Mouse (Mus musculus): Measurements from ENCODE around the gene Dtnbp1. TPM values are rescaled to one million over a fixed set of nuclear protein-coding genes. Genes with fewer than 3 reads are reported as not detected.

The Dtnbp1 gene
- polyA plus RNA-seq, 1 experiment from 2014 or later = 84.2 TPM

- H3K4me3 ChIP-seq = no peak overlapping the region
- H3K9me3 ChIP-seq = no peaks in the 10 kb centered on the region
- no peak overlapping the region for H3K27ac ChIP-seq
- no peaks in the 10 kb centered on the region; the same call in 1 of the 2 replicates for H3K4me1 ChIP-seq
- peaks cover 3% of the 10 kb centered on the region; the same call in 1 of the 2 replicates for H3K36me3 ChIP-seq
- 49% methylated on average over 2 of the region's 2 CpGs for WGBS
- H3K27me3 ChIP-seq = no peaks in the 10 kb centered on the region
- ATAC-seq (ENCODE audit: insufficient number of reproducible peaks, insufficient read depth, low FRiP score, low TSS enrichment) = no peak
- no peak overlapping the region for H3K4me2 ChIP-seq (replicated peaks)
- H3K9ac ChIP-seq = no peak overlapping the region
Observed at GRCm38 (mm10) chr13:44977059-44977458, 24.9 kb downstream of the Dtnbp1 start.

GRCm38 (mm10) chr13:44960542-44961291 is 41.2 kb downstream of the Dtnbp1 start:
- Histone ChIP-seq H3K9ac (no peak overlapping the region), H3K4me1 (0 out of 2 replicates have a peak, but pooled peaks cover 4% of the 10 kb centered on the region), H3K4me3 (no peak overlapping the region), H3K36me3 (peaks cover 5% of the 10 kb centered on the region; the same call in 1 of the 2 replicates), H3K9me3 (no peaks in the 10 kb centered on the region), H3K27me3 (no peaks in the 10 kb centered on the region), H3K4me2 (replicated peaks) (no peak overlapping the region), H3K27ac (no peak overlapping the region)
- ATAC-seq (ENCODE audit: insufficient number of reproducible peaks, insufficient read depth, low FRiP score, low TSS enrichment) = no peak
- WGBS = 87% methylated on average over 5 of the region's 5 CpGs

- Histone ChIP-seq H3K4me3 (no peak overlapping the region), H3K27ac (no peak overlapping the region), H3K9me3 (no peaks in the 10 kb centered on the region), H3K4me1 (0 out of 2 replicates have a peak, but pooled peaks cover 9% of the 10 kb centered on the region), H3K27me3 (no peaks in the 10 kb centered on the region), H3K36me3 (no peaks in the 10 kb centered on the region; the same call in 1 of the 2 replicates), H3K9ac (no peak overlapping the region), H3K4me2 (replicated peaks) (no peak overlapping the region)
- WGBS = 81% methylated on average over 8 of the region's 8 CpGs
- no peak for ATAC-seq (ENCODE audit: insufficient number of reproducible peaks, insufficient read depth, low FRiP score, low TSS enrichment)
Observed at GRCm38 (mm10) chr13:44957049-44957448, 44.9 kb downstream of the Dtnbp1 start.

- no peak overlapping the region for H3K9ac ChIP-seq
- ATAC-seq (ENCODE audit: insufficient number of reproducible peaks, insufficient read depth, low FRiP score, low TSS enrichment) = no peak
- WGBS = 87% methylated on average over 6 of the region's 6 CpGs
- no peaks in the 10 kb centered on the region for H3K9me3 ChIP-seq
- H3K4me1 ChIP-seq = 0 out of 2 replicates have a peak, but pooled peaks cover 9% of the 10 kb centered on the region
- no peak overlapping the region for H3K4me3 ChIP-seq
- no peak overlapping the region for H3K27ac ChIP-seq
- no peak overlapping the region for H3K4me2 ChIP-seq (replicated peaks)
- H3K27me3 ChIP-seq = no peaks in the 10 kb centered on the region
- H3K36me3 ChIP-seq = no peaks in the 10 kb centered on the region; the same call in 1 of the 2 replicates
Observed at GRCm38 (mm10) chr13:44955781-44956180, 46.2 kb downstream of the Dtnbp1 start.

- Histone ChIP-seq H3K4me1 (0 out of 2 replicates have a peak, but pooled peaks cover 9% of the 10 kb centered on the region), H3K9ac (no peak overlapping the region), H3K4me2 (replicated peaks) (no peak overlapping the region), H3K36me3 (no peaks in the 10 kb centered on the region), H3K4me3 (no peak overlapping the region), H3K27ac (no peak overlapping the region), H3K9me3 (no peaks in the 10 kb centered on the region), H3K27me3 (no peaks in the 10 kb centered on the region)
- ATAC-seq (ENCODE audit: insufficient number of reproducible peaks, insufficient read depth, low FRiP score, low TSS enrichment) = no peak
- WGBS = 93% methylated on average over 1 of the region's 1 CpGs
Observed at GRCm38 (mm10) chr13:44954232-44954568, 47.7 kb downstream of the Dtnbp1 start.

GRCm38 (mm10) chr13:44953546-44954231 is 48.3 kb downstream of the Dtnbp1 start:
- Histone ChIP-seq H3K9ac (no peak overlapping the region), H3K4me1 (0 out of 2 replicates have a peak, but pooled peaks cover 9% of the 10 kb centered on the region), H3K4me3 (no peak overlapping the region), H3K9me3 (no peaks in the 10 kb centered on the region), H3K4me2 (replicated peaks) (no peak overlapping the region), H3K36me3 (no peaks in the 10 kb centered on the region), H3K27me3 (no peaks in the 10 kb centered on the region), H3K27ac (no peak overlapping the region)
- 82% methylated on average over 8 of the region's 8 CpGs for WGBS
- ATAC-seq (ENCODE audit: insufficient number of reproducible peaks, insufficient read depth, low FRiP score, low TSS enrichment) = no peak

GRCm38 (mm10) chr13:44952393-44953086 is 49.4 kb downstream of the Dtnbp1 start:
- Histone ChIP-seq H3K4me1 (0 out of 2 replicates have a peak, but pooled peaks cover 9% of the 10 kb centered on the region), H3K4me2 (replicated peaks) (no peak overlapping the region), H3K4me3 (no peak overlapping the region), H3K27ac (no peak overlapping the region), H3K36me3 (no peaks in the 10 kb centered on the region), H3K9ac (no peak overlapping the region), H3K27me3 (no peaks in the 10 kb centered on the region), H3K9me3 (no peaks in the 10 kb centered on the region)
- ATAC-seq (ENCODE audit: insufficient number of reproducible peaks, insufficient read depth, low FRiP score, low TSS enrichment) = no peak
- WGBS = 61% methylated on average over 10 of the region's 10 CpGs

- Histone ChIP-seq H3K4me1 (peaks cover 5% of the 10 kb centered on the region; the same call in 1 of the 2 replicates), H3K4me2 (replicated peaks) (no peak overlapping the region), H3K27me3 (no peaks in the 10 kb centered on the region), H3K9me3 (no peaks in the 10 kb centered on the region), H3K4me3 (no peak overlapping the region), H3K9ac (no peak overlapping the region), H3K36me3 (0 out of 2 replicates have a peak, but pooled peaks cover 9% of the 10 kb centered on the region), H3K27ac (no peak overlapping the region)
- WGBS = 92% methylated on average over 16 of the region's 16 CpGs
- ATAC-seq (ENCODE audit: insufficient number of reproducible peaks, insufficient read depth, low FRiP score, low TSS enrichment) = no peak
Observed at GRCm38 (mm10) chr13:44948320-44949250, 53.4 kb downstream of the Dtnbp1 start.

- Histone ChIP-seq H3K4me2 (replicated peaks) (peak overlapping the region; percentile 33), H3K27ac (peak overlapping the region; percentile 26; the same call in 1 of the 2 replicates), H3K9me3 (no peaks in the 10 kb centered on the region), H3K36me3 (0 out of 2 replicates have a peak, but pooled peaks cover 9% of the 10 kb centered on the region), H3K27me3 (no peaks in the 10 kb centered on the region), H3K9ac (no peak overlapping the region), H3K4me1 (no peaks in the 10 kb centered on the region; the same call in 1 of the 2 replicates), H3K4me3 (peak overlapping the region; percentile 13)
- 43% methylated on average over 8 of the region's 8 CpGs for WGBS
- ATAC-seq (ENCODE audit: insufficient number of reproducible peaks, insufficient read depth, low FRiP score, low TSS enrichment) = no peak
Observed at GRCm38 (mm10) chr13:44946880-44947635, 54.9 kb downstream of the Dtnbp1 start.

- Histone ChIP-seq H3K9ac (no peak overlapping the region), H3K27me3 (no peaks in the 10 kb centered on the region), H3K27ac (no peak overlapping the region), H3K4me3 (no peak overlapping the region), H3K36me3 (0 out of 2 replicates have a peak, but pooled peaks cover 9% of the 10 kb centered on the region), H3K4me2 (replicated peaks) (no peak overlapping the region), H3K4me1 (peaks cover 6% of the 10 kb centered on the region; the same call in 1 of the 2 replicates), H3K9me3 (no peaks in the 10 kb centered on the region)
- ATAC-seq (ENCODE audit: insufficient number of reproducible peaks, insufficient read depth, low FRiP score, low TSS enrichment) = no peak
- 86% methylated on average over 2 of the region's 2 CpGs for WGBS
Observed at GRCm38 (mm10) chr13:44943618-44944017, 58.3 kb downstream of the Dtnbp1 start.
